Mouse (Mus musculus) gonadal fat pad, adult 2 months (tissue): ENCODE results near the gene Lrrc75b. TPM values are rescaled to one million over a fixed set of nuclear protein-coding genes. Genes with fewer than 3 reads are reported as not detected.

Experiments used
- DNase-seq: peaks from one replicate; pipeline ENCODE4 v3.0.0-alpha.2; 2012; ENCODE audit warnings: low read depth
- polyA plus RNA-seq: library from polyadenylated mRNA; depleted of rRNA; stranded (reverse); fragments of >200 nt; gene quantifications from 2 replicates; pipeline ENCODE4 v1.2.3, GENCODE M21; 2012; rRNA removed

Gene Lrrc75b
- polyA plus RNA-seq, 1 experiment, result 9.0 TPM

DNA sequence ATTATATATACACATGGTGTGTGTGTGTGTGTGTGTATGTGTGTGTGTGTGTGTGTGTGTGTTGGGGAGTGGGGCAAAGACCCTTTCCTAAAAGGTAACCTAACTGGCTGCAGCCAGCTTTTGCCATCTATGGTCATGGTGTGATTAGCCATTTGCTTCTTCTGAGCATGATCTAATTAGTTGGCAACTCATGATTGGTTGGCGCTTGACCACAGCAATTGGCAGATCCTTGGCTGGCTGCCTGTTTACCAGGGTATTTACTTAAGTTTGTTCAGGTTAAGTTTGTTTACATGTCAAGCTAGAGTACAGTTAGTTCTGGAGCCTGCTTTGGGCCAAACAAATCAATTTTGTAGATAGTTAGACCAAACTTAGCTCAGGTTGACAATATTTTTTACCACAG lies 58.5 kb downstream of the Lrrc75b start:
- DNase-seq, result no peak

DNA sequence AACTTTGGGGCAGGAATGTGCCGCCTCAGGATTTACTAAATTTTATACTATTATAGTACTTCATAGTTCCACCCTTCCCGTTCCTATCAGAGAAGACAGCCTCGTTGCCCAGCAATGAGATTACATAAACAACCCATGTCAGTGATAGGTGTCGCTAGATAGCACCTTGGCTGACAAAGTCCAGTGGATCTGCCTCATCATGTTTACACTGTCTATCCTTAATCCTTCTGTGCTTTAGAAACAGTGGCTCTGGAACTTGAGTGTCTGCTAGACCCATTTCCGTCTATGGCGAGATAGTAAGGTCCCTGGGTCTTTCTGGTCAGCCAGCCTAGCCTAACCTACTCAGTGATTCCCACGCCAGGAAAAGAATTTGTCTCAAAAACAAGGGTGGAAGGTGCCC lies 59.8 kb downstream of the Lrrc75b start:
- DNase-seq, result no peak

Other genes starting within 250 kb of the Lrrc75b start
- 10.7 and 13.6 TPM in 2 replicates for gene Adora2a, start 243.5 kb downstream of the Lrrc75b start, polyA plus RNA-seq
- gene Upb1, start 159.2 kb downstream of the Lrrc75b start, polyA plus RNA-seq, result 0.96 and 0.98 TPM in 2 replicates
- 12.8 and 23.1 TPM in 2 replicates for gene Snrpd3, start 42.8 kb downstream of the Lrrc75b start, polyA plus RNA-seq
- 47.6 and 51.9 TPM in 2 replicates for gene Gucd1, start 42.4 kb downstream of the Lrrc75b start, polyA plus RNA-seq
- 127 and 198 TPM in 2 replicates for gene Ggt1, start 1.3 kb upstream of the Lrrc75b start, polyA plus RNA-seq
- gene Ggt5, start 29.0 kb upstream of the Lrrc75b start, polyA plus RNA-seq, result 41.4 and 47.0 TPM in 2 replicates
- 21.5 and 32.8 TPM in 2 replicates for gene Susd2, start 83.7 kb upstream of the Lrrc75b start, polyA plus RNA-seq
- gene Cabin1, start 204.0 kb upstream of the Lrrc75b start, polyA plus RNA-seq, result 31.3 and 33.0 TPM in 2 replicates
- gene Ddt, start 213.1 kb upstream of the Lrrc75b start, polyA plus RNA-seq, result 97.9 and 149 TPM in 2 replicates
- gene Gm20441, start 220.6 kb upstream of the Lrrc75b start, polyA plus RNA-seq, result 1.2 TPM in 1 of 2 replicates, not detected in the other
- 99.8 and 148 TPM in 2 replicates for gene Gstt3, start 221.1 kb upstream of the Lrrc75b start, polyA plus RNA-seq
- gene Gstt1, start 238.3 kb upstream of the Lrrc75b start, polyA plus RNA-seq, result 143 and 149 TPM in 2 replicates